Mouse (Mus musculus) embryonic fibroblast, embryonic 13.5 days (primary cell): ENCODE measurements at regions not wholly inside any gene's neighbourhood (a gene's known extent, or its start where the extent isn't known, plus 50 kb on each side); places are given as distances from the start of the nearest gene placed in this dataset.

Experiments used
- CTCF ChIP-seq: IDR thresholded peaks from 2 replicates; pipeline ENCODE4 v1.5.1; 2011; ENCODE audit warnings: mild to moderate bottlenecking, control low read depth, low read length, moderate library complexity, borderline replicate concordance; ENCODE audit not compliant: insufficient read depth
- POLR2A ChIP-seq: IDR thresholded peaks from 2 replicates; pipeline ENCODE4 v1.6.1; 2011; ENCODE audit warnings: low read depth, mild to moderate bottlenecking, control low read depth, low read length, moderate library complexity

DNA sequence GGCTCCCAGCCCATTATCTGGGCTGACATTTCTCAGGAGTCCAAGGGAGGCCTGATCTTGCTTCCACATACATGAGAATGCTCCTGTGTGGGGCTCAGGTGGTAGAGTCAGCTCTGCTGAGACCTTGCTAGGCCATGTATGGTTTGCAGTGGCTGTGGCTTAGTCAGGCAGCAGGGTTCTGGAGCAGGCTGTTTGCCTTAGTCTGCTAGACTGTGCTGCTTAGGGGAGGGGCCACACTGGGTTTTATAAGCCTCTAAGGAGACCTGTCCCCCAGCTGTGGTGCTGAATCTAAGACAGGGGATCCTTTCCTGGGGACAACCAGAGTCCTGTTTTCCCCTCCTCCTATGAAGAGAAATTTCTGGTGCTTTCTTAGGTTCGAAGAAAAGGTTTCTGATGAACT lies 199.4 kb upstream of the Slc30a5 start:
- TF ChIP-seq CTCF (no peak), POLR2A (no peak)
